Mouse (Mus musculus) retina, embryonic 14.5 days (tissue): Measurements from ENCODE around the gene Sstr3.

ENCODE experiments used
- DNase-seq: peaks from one replicate; pipeline ENCODE4 v3.0.0-alpha.2; 2015; ENCODE audit warnings: low spot score

Gene Sstr3

DNA sequence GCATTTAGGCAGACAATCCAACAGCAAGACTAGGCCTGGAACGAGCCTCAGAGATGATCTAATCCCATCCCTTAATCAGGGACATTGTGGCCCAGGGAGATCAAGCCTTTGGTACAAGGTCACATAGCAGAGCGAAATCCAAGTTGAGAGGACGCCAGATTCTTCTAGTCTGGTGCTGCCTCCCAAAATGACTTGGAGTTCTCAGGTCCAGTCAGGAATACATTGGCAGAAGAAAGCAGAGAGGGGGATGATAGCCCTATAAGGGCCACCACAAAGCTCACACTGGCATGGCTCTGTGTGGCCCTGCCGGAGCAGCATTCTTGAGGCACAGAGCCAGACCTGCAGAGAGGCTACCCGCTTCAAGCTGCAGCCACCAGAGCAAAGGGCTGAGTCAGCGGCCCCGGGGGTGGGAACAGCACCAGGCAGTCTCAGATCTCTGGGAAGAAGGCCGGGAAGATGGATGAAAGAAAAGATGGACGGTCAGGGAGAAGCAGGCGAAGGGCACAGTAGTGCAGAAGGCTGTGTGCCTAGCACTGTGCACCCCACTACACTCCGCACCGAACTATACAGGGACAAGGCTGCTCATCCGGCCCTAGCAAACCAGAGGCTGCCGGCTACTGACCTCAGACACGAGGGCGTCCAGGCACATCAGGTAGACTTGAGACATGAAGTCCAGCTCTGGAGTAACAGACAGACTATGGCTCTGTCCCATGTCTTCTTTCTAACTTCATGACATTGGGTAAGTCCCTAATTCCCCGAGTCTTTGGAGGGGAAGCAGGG lies 13.6 kb downstream of the Sstr3 start, which contains the start of gene C1qtnf6:
C1qtnf6 (minus strand) TSS at position 746 of the 780 bp plus-strand sequence.
- no peak for DNase-seq

GRCm38 (mm10) chr15:78530141-78530540 lies 14.3 kb downstream of the Sstr3 start:
- DNase-seq, result no peak

GRCm38 (mm10) chr15:78529428-78529990 lies 15.0 kb downstream of the Sstr3 start:
- peak; percentile 71 for DNase-seq

DNA sequence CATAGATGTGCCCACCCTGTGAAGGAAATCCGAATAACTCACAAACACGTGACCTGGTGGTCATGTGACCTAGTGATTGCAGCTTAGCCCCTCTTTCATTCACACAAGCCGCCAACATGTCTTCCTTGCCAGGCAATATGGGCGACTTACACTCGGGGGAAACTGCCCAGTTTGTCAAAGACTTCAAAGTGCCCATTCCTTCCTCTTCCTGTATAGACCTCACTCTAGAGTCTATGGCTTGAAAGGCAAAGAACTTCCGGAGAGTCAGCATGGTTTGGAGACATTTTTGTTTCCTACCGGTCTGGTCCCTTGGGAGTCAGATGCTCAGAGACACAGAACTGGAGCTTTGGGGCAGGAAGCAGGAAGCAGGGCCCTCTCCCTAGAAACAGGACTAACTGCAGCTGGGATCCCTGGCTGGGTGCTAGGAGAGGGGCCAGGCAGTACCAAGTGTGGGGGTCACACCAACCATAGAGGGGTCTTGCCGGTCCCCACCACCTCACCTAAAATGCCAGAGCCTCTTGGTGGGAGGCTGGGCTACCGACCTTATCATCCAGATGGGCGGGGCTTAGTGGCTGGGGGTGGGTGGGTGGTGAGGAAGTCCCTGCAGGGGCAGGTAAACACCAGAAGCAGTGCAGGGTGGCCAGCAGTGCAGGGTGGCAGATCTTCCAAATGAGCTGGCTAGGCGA lies 15.6 kb downstream of the Sstr3 start:
- DNase-seq, result no peak

DNA sequence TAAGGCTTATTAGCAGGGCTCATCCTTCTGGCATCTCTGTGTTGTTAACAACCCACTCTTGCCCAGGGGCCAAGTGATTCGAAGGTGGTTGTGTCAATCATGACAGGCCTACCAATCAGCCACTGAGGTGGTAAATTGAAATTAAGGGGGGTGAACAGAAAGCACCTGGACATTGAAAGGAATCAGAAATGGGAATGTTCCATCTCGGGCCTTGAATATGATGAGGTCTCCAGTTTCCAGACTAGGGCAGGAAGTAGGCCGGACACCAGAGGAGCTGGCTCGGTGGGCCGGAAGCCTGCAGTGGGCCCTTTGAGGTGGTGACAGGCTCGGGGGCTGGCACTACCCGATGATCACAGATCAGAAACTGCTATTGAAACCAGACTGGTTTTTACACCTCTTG lies 16.5 kb downstream of the Sstr3 start:
- DNase-seq, result no peak

DNA sequence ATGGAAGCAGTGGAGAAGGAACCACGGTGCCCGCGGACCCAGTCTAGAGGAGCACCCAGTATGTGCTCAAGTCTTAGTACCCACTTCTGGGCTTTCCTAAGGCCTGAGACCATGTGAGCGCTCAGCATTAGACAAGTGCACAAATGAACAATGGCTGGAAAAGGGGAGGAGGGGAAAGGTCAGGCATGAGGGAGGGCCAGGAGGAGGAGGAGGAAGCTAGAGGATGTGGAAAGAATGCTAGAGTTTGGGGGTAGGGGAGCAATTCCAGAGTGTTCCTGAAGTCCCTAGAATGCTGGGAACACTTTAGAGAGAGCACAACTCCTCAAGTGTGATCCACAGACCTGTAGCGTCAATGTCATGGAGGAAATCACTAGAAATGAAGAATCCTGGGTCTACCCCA lies 20.3 kb downstream of the Sstr3 start:
- no peak for DNase-seq

- no peak for DNase-seq
These were observed 22.6 kb downstream of the Sstr3 start for GRCm38 (mm10) chr15:78521892-78522291.

GRCm38 (mm10) chr15:78521331-78521730 lies 23.2 kb downstream of the Sstr3 start:
- no peak for DNase-seq

DNA sequence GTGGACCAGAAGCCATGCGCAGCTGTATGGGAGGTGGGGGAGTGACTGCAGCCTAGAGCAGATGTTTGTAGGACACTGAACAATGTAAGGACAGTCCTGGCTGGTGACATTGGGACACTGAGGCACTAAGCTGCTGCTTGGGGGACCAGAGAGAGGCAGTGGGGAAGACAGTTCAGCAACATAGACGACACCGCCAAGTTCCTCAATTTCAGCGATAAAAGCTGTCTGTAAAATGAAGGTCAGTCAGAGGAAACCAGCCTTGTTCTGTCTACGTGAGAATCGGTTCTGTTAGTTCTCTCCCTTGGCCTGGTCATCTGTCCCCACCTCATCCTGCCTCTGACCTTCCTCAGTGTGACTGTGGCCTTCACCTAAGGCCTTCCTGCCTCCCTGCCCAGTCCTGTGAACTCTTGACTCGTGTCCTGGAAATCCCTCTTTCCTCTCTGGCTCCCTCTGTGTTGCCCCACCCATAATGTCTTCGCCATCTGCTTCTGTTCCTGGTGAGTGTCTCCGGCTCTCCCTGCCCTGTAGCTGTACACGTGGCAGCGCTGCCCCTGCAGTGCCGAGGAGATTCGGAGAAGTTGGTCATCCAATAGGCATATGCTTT lies 24.3 kb downstream of the Sstr3 start:
- DNase-seq, result no peak

- no peak for DNase-seq
These were observed 26.3 kb downstream of the Sstr3 start for GRCm38 (mm10) chr15:78518221-78518620.

- DNase-seq, result no peak
These were observed 28.7 kb downstream of the Sstr3 start for GRCm38 (mm10) chr15:78515759-78516158.

- peak; percentile 93 for DNase-seq
These were observed 29.9 kb downstream of the Sstr3 start for GRCm38 (mm10) chr15:78514393-78515146.

DNA sequence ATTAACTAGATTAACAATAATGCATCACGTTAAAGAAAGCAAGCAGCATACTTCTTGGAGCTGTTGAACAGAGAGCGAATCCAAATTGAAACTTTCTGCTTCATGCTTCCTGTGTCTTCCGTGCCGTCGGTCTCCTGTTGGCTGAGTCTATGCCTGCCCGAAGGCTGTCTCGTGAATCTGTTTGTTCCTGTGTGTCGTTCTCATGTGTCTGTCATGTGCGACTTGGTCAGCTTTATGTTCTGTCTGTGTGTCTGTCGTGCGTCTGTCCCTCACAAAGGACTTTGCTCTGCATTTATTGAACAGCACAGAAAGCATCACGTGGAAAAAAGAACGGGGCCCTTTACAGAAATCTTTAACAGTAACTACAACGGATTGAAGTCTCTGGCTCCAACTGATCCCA lies 31.5 kb downstream of the Sstr3 start:
- no peak for DNase-seq

GRCm38 (mm10) chr15:78511951-78512350 lies 32.5 kb downstream of the Sstr3 start:
- DNase-seq, result no peak

DNA sequence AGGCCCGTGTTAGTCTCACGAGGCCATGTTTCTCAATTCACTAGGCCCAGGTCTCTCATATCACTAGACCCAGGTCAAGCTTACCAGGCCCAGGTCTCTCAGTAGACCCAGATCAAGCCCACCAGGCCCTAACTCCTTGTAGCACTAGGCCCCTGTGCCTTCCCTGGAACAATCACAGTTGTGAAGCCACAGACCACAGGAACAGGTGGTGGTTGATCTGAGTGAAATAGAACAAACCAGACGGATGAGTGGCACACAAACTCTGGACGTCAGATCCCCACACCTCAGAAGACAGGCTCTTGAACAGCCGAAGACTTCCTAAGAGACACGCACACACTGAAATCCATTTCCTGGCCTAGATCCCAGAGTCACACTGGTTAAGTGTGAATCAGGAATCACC lies 33.7 kb downstream of the Sstr3 start:
- no peak for DNase-seq

GRCm38 (mm10) chr15:78510121-78510576 lies 34.3 kb downstream of the Sstr3 start:
- DNase-seq, result no peak

- DNase-seq, result peak; percentile 43
These were observed 35.1 kb downstream of the Sstr3 start for GRCm38 (mm10) chr15:78509297-78509899.

DNA sequence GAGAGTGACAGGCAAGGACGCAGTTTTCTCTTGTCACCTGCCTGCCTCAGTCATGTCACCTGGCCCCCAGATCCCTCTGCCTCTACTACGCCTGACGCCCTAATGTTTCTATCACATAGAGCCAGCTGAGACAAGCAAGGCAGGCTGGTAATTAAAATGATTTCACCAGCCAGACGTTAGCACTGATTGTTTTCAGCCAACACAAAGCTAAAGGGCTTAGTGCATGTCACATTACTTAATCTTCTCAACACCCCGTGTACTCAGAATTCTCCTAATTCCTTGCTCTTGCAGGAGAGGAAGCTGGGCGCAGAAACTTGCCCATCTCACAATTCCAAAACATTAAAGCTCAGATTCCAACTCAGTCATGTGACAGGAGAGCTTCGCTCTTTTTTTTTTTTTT lies 36.0 kb downstream of the Sstr3 start:
- DNase-seq, result no peak

DNA sequence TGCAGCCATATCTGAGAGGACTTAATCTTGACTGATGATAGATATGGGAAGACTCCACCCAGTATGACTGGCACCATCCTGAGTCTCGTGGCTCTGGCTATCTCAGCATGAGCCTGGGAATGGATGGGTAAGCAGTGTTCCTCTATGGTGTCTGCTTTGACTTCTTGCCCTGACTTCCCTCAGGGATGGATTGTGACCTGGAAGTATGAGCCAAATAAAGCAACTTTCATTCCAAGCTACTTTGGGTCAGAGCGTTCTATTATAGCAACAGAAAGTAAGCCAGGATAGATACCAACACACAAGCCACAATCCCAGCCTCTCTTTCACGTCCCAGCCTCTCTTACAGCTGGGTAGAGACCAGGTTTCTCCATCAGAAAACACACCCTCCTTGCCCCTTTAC lies 38.9 kb downstream of the Sstr3 start:
- no peak for DNase-seq

GRCm38 (mm10) chr15:78504816-78505215 lies 39.7 kb downstream of the Sstr3 start:
- DNase-seq, result no peak

GRCm38 (mm10) chr15:78504013-78504412 lies 40.5 kb downstream of the Sstr3 start:
- no peak for DNase-seq
